Mouse (Mus musculus) ES-E14 (cell line): ENCODE measurements at regions not wholly inside any gene's neighbourhood (a gene's known extent, or its start where the extent isn't known, plus 50 kb on each side); places are given as distances from the start of the nearest gene placed in this dataset.

Source experiments
- DNase-seq: peaks from one replicate; pipeline ENCODE4 v3.0.0-alpha.2; 2013; ENCODE audit warnings: low read depth, low spot score
- H3K27ac ChIP-seq: 2 replicates; pipeline ENCODE4 v1.5.1; 2012; ENCODE audit warnings: low read depth, mild to moderate bottlenecking, low read length, moderate library complexity, mixed read lengths; ENCODE audit not compliant: poor library complexity, insufficient read depth, severe bottlenecking
- H3K36me3 ChIP-seq: 2 replicates; pipeline ENCODE4 v1.6.1; 2012; ENCODE audit warnings: mild to moderate bottlenecking, low read length, moderate library complexity, mixed read lengths; ENCODE audit not compliant: control insufficient read depth, poor library complexity, insufficient read depth, severe bottlenecking
- H3K4me1 ChIP-seq, 2 experiments: fragments of 150-350 bp in 1 of 2; sonication (generic) in 1 of 2; 2 replicates each; pipeline ENCODE4 v1.6.1; 2012; ENCODE audit warnings: low read length in 2 of 2, mild to moderate bottlenecking in 1 of 2, mixed read lengths in 1 of 2; ENCODE audit not compliant: control insufficient read depth in 2 of 2, insufficient read depth in 2 of 2, poor library complexity in 1 of 2
- H3K4me3 ChIP-seq, 2 experiments: fragments of 150-350 bp in 1 of 2; sonication (generic) in 1 of 2; 2 replicates each; pipeline ENCODE4 v1.5.1; 2012; ENCODE audit warnings: low read length in 2 of 2, low read depth in 1 of 2, mild to moderate bottlenecking in 1 of 2, mixed read lengths in 1 of 2; ENCODE audit not compliant: insufficient read depth in 1 of 2, poor library complexity in 1 of 2, severe bottlenecking in 1 of 2
- H3K9ac ChIP-seq: 2 replicates; pipeline ENCODE4 v1.6.1; 2012; ENCODE audit warnings: low read depth, mild to moderate bottlenecking, low read length, mixed read lengths; ENCODE audit not compliant: poor library complexity, insufficient read depth, severe bottlenecking
- H3K9me3 ChIP-seq: fragments of 150-350 bp; sonication (generic); 2 replicates; pipeline ENCODE4 v1.6.1; 2012; ENCODE audit warnings: low read depth, mild to moderate bottlenecking, low read length; ENCODE audit not compliant: control insufficient read depth, insufficient read depth
- CHD2 ChIP-seq: IDR thresholded peaks from 2 replicates; pipeline ENCODE4 v1.6.1; 2014; ENCODE audit warnings: mild to moderate bottlenecking, low read depth, low read length, inconsistent platforms
- HCFC1 ChIP-seq: IDR thresholded peaks from 2 replicates; pipeline ENCODE4 v1.6.1; 2012; ENCODE audit warnings: low read length, inconsistent platforms, borderline replicate concordance; ENCODE audit not compliant: insufficient read depth
- MAFK ChIP-seq: IDR thresholded peaks from 2 replicates; pipeline ENCODE4 v1.6.1; 2014; ENCODE audit warnings: mild to moderate bottlenecking, low read depth, low read length, inconsistent platforms; ENCODE audit not compliant: insufficient read depth
- ZC3H11A ChIP-seq: IDR thresholded peaks from 2 replicates; pipeline ENCODE4 v1.6.1; 2012; ENCODE audit warnings: low read depth, mild to moderate bottlenecking, inconsistent platforms, low read length, borderline replicate concordance
- ZNF384 ChIP-seq: IDR thresholded peaks from 2 replicates; pipeline ENCODE4 v1.6.1; 2012; ENCODE audit warnings: low read depth, low read length, inconsistent platforms
- in situ Hi-C, 2 experiments: fragments of 600-800 bp; cut with MboI; formaldehyde crosslinking; loops; one replicate each; pipeline ENCODE4 v1.15.1; 2025; ENCODE audit warnings: low sequenced_read_pairs in 2 of 2, inconsistent platforms in 1 of 2; ENCODE audit not compliant: unreplicated experiment in 2 of 2

- Histone ChIP-seq H3K4me3 (no peak overlapping the region), H3K36me3 (no peaks in the 10 kb centered on the region), H3K9me3 (no peaks in the 10 kb centered on the region), H3K27ac (no peak overlapping the region), H3K4me1 (no peaks in the 10 kb centered on the region), H3K9ac (no peak overlapping the region)
- in situ Hi-C loops, result no loop called here
- TF ChIP-seq CHD2 (no peak), ZNF384 (no peak), MAFK (no peak), HCFC1 (no peak), ZC3H11A (no peak)
- no peak for DNase-seq
Observed at GRCm38 (mm10) chr16:7788209-7788608, 636.7 kb downstream of the Tmem114 start.

- Histone ChIP-seq H3K9me3 (no peaks in the 10 kb centered on the region), H3K4me1 (no peaks in the 10 kb centered on the region)
- in situ Hi-C loops, result no loop called here
Observed at GRCm38 (mm10) chr16:7781506-7781905, 643.4 kb downstream of the Tmem114 start.

GRCm38 (mm10) chr16:7775635-7776034 lies 649.3 kb downstream of the Tmem114 start:
- in situ Hi-C loops, result no loop called here
- H3K36me3 ChIP-seq, result no peaks in the 10 kb centered on the region
- no peak overlapping the region for H3K9ac ChIP-seq
- no peak overlapping the region for H3K27ac ChIP-seq
- no peak for DNase-seq
- H3K9me3 ChIP-seq, result no peaks in the 10 kb centered on the region
- no peak for TF ChIP-seq ZC3H11A
- TF ChIP-seq CHD2, result no peak
- TF ChIP-seq HCFC1, result no peak
- no peak for TF ChIP-seq MAFK
- no peak for TF ChIP-seq ZNF384
- H3K4me1 ChIP-seq, result no peaks in the 10 kb centered on the region
- no peak overlapping the region for H3K4me3 ChIP-seq

More at GRCm38 (mm10) chr16:7781506-7781905, 643.4 kb downstream of the Tmem114 start:
- no peaks in the 10 kb centered on the region for H3K36me3 ChIP-seq
- no peak for DNase-seq
- H3K9ac ChIP-seq, result no peak overlapping the region
- no peak for TF ChIP-seq ZNF384
- no peak for TF ChIP-seq ZC3H11A
- no peak for TF ChIP-seq HCFC1
- TF ChIP-seq CHD2, result no peak
- TF ChIP-seq MAFK, result no peak
- no peak overlapping the region for H3K27ac ChIP-seq
- no peak overlapping the region for H3K4me3 ChIP-seq

- Histone ChIP-seq H3K27ac (no peak overlapping the region), H3K9me3 (no peaks in the 10 kb centered on the region)
- in situ Hi-C loops, result no loop called here
Observed at GRCm38 (mm10) chr16:7768433-7768832, 656.5 kb downstream of the Tmem114 start.

GRCm38 (mm10) chr16:7767691-7768090 lies 657.2 kb downstream of the Tmem114 start:
- no peak for DNase-seq
- no peak for TF ChIP-seq CHD2
- no peak for TF ChIP-seq MAFK
- TF ChIP-seq ZNF384, result no peak
- TF ChIP-seq ZC3H11A, result no peak
- H3K27ac ChIP-seq, result no peak overlapping the region
- no peaks in the 10 kb centered on the region for H3K9me3 ChIP-seq
- H3K4me1 ChIP-seq, result peaks cover 0 to 3% of the 10 kb centered on the region in 2 experiments; a peak in 1 of 4 replicates
- no peak overlapping the region for H3K9ac ChIP-seq
- H3K36me3 ChIP-seq, result no peaks in the 10 kb centered on the region
- H3K4me3 ChIP-seq, result no peak overlapping the region
- in situ Hi-C loops, result no loop called here

More at GRCm38 (mm10) chr16:7768433-7768832, 656.5 kb downstream of the Tmem114 start:
- DNase-seq, result no peak
- Histone ChIP-seq H3K36me3 (no peaks in the 10 kb centered on the region), H3K9ac (no peak overlapping the region), H3K4me1 (peaks cover 0 to 3% of the 10 kb centered on the region in 2 experiments; a peak in 1 of 4 replicates), H3K4me3 (no peak overlapping the region)
- TF ChIP-seq CHD2 (no peak), HCFC1 (no peak), ZC3H11A (no peak), MAFK (no peak), ZNF384 (no peak)
